Mouse (Mus musculus) kidney, embryonic 14.5 days (tissue): ENCODE measurements around the gene Ankrd22. TPM values are rescaled to one million over a fixed set of nuclear protein-coding genes. Genes with fewer than 3 reads are reported as not detected.

Experiments
- ATAC-seq: fragments of 200-750 bp; cut with Nextera tagmentation; 2 replicates; pipeline ENCODE4 v1.8.0; 2017; ENCODE audit warnings: moderate number of reproducible peaks, mild to moderate bottlenecking, moderate TSS enrichment, moderate library complexity; ENCODE audit not compliant: low FRiP score, low TSS enrichment
- H3K27ac ChIP-seq: fragments of 300-500 bp; sonication (generic); 2 replicates; pipeline ENCODE4 v1.5.1; 2014; ENCODE audit warnings: low read depth, mild to moderate bottlenecking, low read length, moderate library complexity, mixed read lengths
- H3K27me3 ChIP-seq: fragments of 300-500 bp; sonication (generic); 2 replicates; pipeline ENCODE4 v1.6.1; 2014; ENCODE audit warnings: mild to moderate bottlenecking, low read length; ENCODE audit not compliant: control insufficient read depth, insufficient read depth
- H3K36me3 ChIP-seq: fragments of 300-500 bp; sonication (generic); 2 replicates; pipeline ENCODE4 v1.6.1; 2014; ENCODE audit warnings: low read length, mixed read lengths; ENCODE audit not compliant: control insufficient read depth, insufficient read depth
- H3K4me1 ChIP-seq: fragments of 300-500 bp; sonication (generic); 2 replicates; pipeline ENCODE4 v1.6.1; 2014; ENCODE audit warnings: low read length, mixed read lengths; ENCODE audit not compliant: control insufficient read depth, insufficient read depth
- H3K4me2 ChIP-seq: fragments of 300-500 bp; sonication (generic); replicated peaks from 2 replicates; pipeline ENCODE4 v1.6.1; 2014; ENCODE audit warnings: low read depth, mild to moderate bottlenecking, low read length
- H3K4me3 ChIP-seq: fragments of 300-500 bp; sonication (generic); 2 replicates; pipeline ENCODE4 v1.5.1; 2014; ENCODE audit warnings: mild to moderate bottlenecking, low read length
- H3K9ac ChIP-seq: fragments of 300-500 bp; sonication (generic); 2 replicates; pipeline ENCODE4 v1.6.1; 2014; ENCODE audit warnings: low read depth, mild to moderate bottlenecking, low read length, moderate library complexity
- H3K9me3 ChIP-seq: fragments of 300-500 bp; sonication (generic); 2 replicates; pipeline ENCODE4 v1.6.1; 2016; ENCODE audit warnings: low read length; ENCODE audit not compliant: control insufficient read depth
- WGBS: fragments of 180-500 bp; shearing (Covaris S2); extraction: QIAGEN DNeasy Blood & Tissue Kit; methylation state at CpG from one replicate; pipeline ENCODE4 v1.1.7; 2014; 5-methylcytosine and 5-hydroxymethylcytosine counted together
- polyA plus RNA-seq: library from polyadenylated mRNA; unstranded; fragments of >200 nt; fragmentation: Nextera tagmentation; extraction: Ambion mirVana; gene quantifications from 2 replicates; pipeline ENCODE4 v1.2.1, GENCODE M21; 2014

The Ankrd22 gene
- polyA plus RNA-seq, 1 experiment from 2014 or later: not detected

DNA sequence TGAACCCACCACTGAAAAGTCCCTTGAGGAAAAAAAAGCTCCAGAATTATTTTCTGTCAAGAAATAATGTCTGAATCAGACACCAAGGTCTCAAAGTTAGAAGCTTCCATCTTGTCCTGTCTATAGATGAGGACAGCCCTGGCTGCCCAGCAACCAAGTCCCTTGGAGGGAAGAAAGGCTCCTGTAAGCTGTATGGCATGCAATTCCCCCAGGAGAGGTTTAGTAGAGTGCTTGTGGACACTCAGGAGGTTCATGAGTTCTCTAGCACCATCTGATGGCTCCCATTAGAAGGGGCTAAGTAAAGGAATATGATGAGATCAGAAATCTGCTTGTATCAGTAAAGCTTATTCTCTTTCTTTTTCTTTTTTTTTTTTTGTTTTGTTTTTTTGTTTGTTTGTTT is 3.3 kb upstream of the Ankrd22 start:
- Histone ChIP-seq H3K36me3 (no peaks in the 10 kb centered on the region), H3K27ac (no peak overlapping the region), H3K27me3 (no peaks in the 10 kb centered on the region), H3K9ac (no peak overlapping the region), H3K9me3 (no peaks in the 10 kb centered on the region), H3K4me3 (no peak overlapping the region), H3K4me2 (no peak overlapping the region), H3K4me1 (no peaks in the 10 kb centered on the region)
- ATAC-seq: no peak

DNA sequence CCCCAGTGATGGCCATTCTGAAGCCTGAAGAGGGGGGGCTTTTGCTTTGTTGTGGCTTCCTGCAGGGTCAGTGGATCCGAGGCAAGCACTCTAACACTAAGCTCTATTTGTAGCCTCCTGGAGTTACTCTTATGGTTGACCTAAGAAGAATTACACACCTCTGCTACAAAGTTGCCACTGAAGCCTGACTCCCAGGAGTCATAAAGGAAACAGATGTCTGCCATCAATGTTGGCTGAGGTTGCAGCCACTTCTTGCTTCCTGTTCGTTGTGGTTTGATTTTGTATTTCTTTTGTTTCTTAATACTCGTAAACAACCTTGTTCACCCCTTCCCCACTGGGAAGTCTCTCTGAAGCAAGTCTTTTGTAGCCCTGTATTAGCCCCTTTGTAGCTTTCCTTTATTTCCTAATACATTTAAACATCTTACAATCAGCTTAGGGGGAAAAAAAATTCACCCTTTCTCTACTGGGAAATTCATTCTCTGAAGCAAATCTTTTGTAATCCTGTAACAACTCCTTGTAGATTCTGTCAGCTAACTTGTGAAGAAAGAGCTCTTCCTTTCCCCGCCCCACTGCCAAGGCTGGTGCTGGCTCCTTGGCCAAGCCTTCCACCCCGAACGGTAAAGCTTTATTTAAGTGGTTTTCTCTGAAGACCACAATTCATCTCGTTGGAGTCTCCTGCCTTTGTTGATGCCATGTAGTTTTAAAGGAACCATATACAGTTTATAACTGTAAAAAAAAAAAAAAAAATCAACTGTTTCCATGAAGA is 2.2 kb upstream of the Ankrd22 start:
- H3K9me3 ChIP-seq: no peaks in the 10 kb centered on the region
- H3K36me3 ChIP-seq: no peaks in the 10 kb centered on the region
- WGBS: 41% methylated on average over 7 of the region's 7 CpGs
- no peaks in the 10 kb centered on the region for H3K27me3 ChIP-seq
- H3K4me1 ChIP-seq: no peaks in the 10 kb centered on the region
- no peak overlapping the region for H3K4me3 ChIP-seq
- no peak overlapping the region for H3K27ac ChIP-seq
- no peak for ATAC-seq
- no peak overlapping the region for H3K9ac ChIP-seq
- no peak overlapping the region for H3K4me2 ChIP-seq

- Histone ChIP-seq H3K36me3 (no peaks in the 10 kb centered on the region), H3K4me3 (no peak overlapping the region), H3K27me3 (no peaks in the 10 kb centered on the region), H3K27ac (no peak overlapping the region), H3K9me3 (no peaks in the 10 kb centered on the region), H3K4me2 (no peak overlapping the region), H3K4me1 (no peaks in the 10 kb centered on the region), H3K9ac (no peak overlapping the region)
- 82% methylated on average over 4 of the region's 4 CpGs for WGBS
- ATAC-seq: no peak
These were observed 533 bp upstream of the Ankrd22 start for GRCm38 (mm10) chr19:34166386-34166785.

DNA sequence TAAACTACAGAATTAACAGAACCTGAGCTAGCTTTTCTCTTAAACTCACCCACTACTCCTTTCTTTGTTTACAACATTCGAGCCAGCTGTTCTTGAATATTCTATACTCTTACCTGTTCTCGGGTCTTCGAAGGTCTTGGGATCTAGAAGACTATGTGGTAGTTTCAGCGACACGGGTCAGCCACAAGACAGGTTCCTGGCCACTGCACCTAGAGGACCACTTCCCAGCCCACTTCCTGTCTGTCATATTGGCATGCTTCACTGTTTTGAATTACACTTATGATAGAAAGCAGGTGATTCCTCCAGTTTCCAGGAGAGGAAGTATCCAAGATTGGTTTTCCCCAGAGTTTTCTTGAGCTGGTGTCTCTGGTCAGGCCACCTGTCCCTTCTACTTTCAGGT is 3.2 kb downstream of the Ankrd22 start:
- H3K4me1 ChIP-seq: no peaks in the 10 kb centered on the region
- no peak overlapping the region for H3K4me3 ChIP-seq
- H3K36me3 ChIP-seq: no peaks in the 10 kb centered on the region
- no peaks in the 10 kb centered on the region for H3K27me3 ChIP-seq
- ATAC-seq: no peak
- no peak overlapping the region for H3K4me2 ChIP-seq
- H3K27ac ChIP-seq: no peak overlapping the region
- H3K9ac ChIP-seq: no peak overlapping the region
- 91% methylated on average over 5 of the region's 5 CpGs for WGBS
- H3K9me3 ChIP-seq: no peaks in the 10 kb centered on the region

- H3K9me3 ChIP-seq: no peaks in the 10 kb centered on the region
- H3K27me3 ChIP-seq: no peaks in the 10 kb centered on the region
- H3K36me3 ChIP-seq: no peaks in the 10 kb centered on the region
- no peak overlapping the region for H3K9ac ChIP-seq
- H3K27ac ChIP-seq: no peak overlapping the region
- 55% methylated on average over 6 of the region's 6 CpGs for WGBS
- no peak for ATAC-seq
- no peak overlapping the region for H3K4me2 ChIP-seq
- H3K4me3 ChIP-seq: no peak overlapping the region
- H3K4me1 ChIP-seq: no peaks in the 10 kb centered on the region
These were observed 12.3 kb downstream of the Ankrd22 start for GRCm38 (mm10) chr19:34153263-34154144.

DNA sequence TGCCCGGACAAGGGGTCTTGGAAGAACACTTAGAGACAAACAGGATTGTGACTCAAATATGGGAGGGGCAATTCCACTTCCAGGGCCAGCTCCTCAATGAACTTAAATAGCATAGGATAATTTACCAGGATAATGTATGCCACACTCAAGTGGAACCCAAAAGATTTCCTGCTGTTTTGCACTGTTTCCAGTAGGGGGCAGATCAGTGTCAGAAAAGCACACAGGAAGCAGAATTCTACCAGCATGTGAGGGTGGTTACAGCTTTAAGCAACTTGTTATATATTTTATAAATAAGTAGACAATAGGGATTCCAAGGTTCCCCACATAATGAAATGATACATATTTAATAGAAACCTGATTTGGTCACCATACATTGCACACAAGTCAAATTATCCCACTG is 13.9 kb downstream of the Ankrd22 start:
- Histone ChIP-seq H3K36me3 (no peaks in the 10 kb centered on the region), H3K27me3 (no peaks in the 10 kb centered on the region), H3K4me1 (no peaks in the 10 kb centered on the region), H3K9ac (no peak overlapping the region), H3K27ac (no peak overlapping the region), H3K9me3 (no peaks in the 10 kb centered on the region), H3K4me3 (no peak overlapping the region), H3K4me2 (no peak overlapping the region)
- ATAC-seq: no peak
- WGBS: 75% methylated on average over 1 of the region's 1 CpGs

DNA sequence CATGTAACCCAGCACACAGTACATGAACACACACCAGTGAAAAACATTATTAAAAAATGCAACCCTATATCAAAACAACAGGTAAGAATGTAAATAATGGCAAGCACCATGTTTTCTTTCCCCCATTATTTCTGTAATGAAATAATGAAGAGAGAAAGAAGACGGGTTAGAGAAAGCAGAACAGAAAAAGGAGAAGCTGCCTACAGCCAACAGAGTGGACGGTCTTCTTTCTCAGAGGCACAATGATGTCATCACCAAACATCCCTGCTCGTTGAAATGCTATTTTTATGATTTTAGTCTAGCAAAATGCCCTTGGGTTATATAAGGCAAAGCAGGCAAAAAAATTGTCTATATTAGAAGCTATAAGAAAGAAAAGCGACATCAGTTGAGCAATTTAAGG is 17.4 kb downstream of the Ankrd22 start:
- Histone ChIP-seq H3K4me2 (no peak overlapping the region), H3K27ac (no peak overlapping the region), H3K36me3 (no peaks in the 10 kb centered on the region), H3K9me3 (no peaks in the 10 kb centered on the region), H3K9ac (no peak overlapping the region), H3K4me3 (no peak overlapping the region), H3K27me3 (no peaks in the 10 kb centered on the region), H3K4me1 (no peaks in the 10 kb centered on the region)
- 84% methylated on average over 4 of the region's 4 CpGs for WGBS
- ATAC-seq: no peak

GRCm38 (mm10) chr19:34139431-34140046 is 26.3 kb downstream of the Ankrd22 start:
- 81% methylated on average over 3 of the region's 3 CpGs for WGBS

More at GRCm38 (mm10) chr19:34139431-34140046, 26.3 kb downstream of the Ankrd22 start:
- Histone ChIP-seq H3K27me3 (no peaks in the 10 kb centered on the region), H3K27ac (no peak overlapping the region), H3K4me1 (no peaks in the 10 kb centered on the region), H3K4me2 (no peak overlapping the region), H3K4me3 (no peak overlapping the region), H3K36me3 (no peaks in the 10 kb centered on the region), H3K9me3 (no peaks in the 10 kb centered on the region), H3K9ac (no peak overlapping the region)
- no peak for ATAC-seq
